Mouse (Mus musculus) forebrain, embryonic 12.5 days (tissue): ENCODE data around the gene Ano8. TPM values are rescaled to one million over a fixed set of nuclear protein-coding genes. Genes with fewer than 3 reads are reported as not detected.
"Not testable (repeated sequence)": the region's sequence is repeated elsewhere in the genome, so short reads cannot be mapped to it uniquely, and the experiment has no call there.

Experiments used
- ATAC-seq: fragments of 200-750 bp; cut with Nextera tagmentation; 2 replicates; pipeline ENCODE4 v1.8.0; 2017; ENCODE audit warnings: moderate TSS enrichment; ENCODE audit not compliant: low FRiP score
- H3K27ac ChIP-seq: fragments of 300-500 bp; sonication (generic); 2 replicates; pipeline ENCODE4 v1.5.1; 2016; ENCODE audit warnings: mild to moderate bottlenecking
- H3K27me3 ChIP-seq: fragments of 300-500 bp; sonication (generic); 2 replicates; pipeline ENCODE4 v1.6.1; 2016; ENCODE audit warnings: mild to moderate bottlenecking
- H3K36me3 ChIP-seq: fragments of 300-500 bp; sonication (generic); replicated peaks from 2 replicates; pipeline ENCODE4 v1.6.1; 2016; ENCODE audit warnings: mild to moderate bottlenecking
- H3K4me1 ChIP-seq: fragments of 300-500 bp; sonication (generic); 2 replicates; pipeline ENCODE4 v1.6.1; 2016
- H3K4me2 ChIP-seq: fragments of 300-500 bp; sonication (generic); 2 replicates; pipeline ENCODE4 v1.6.1; 2016; ENCODE audit warnings: mild to moderate bottlenecking, moderate library complexity
- H3K4me3 ChIP-seq: fragments of 300-500 bp; sonication (generic); replicated peaks from 2 replicates; pipeline ENCODE4 v1.5.1; 2016; ENCODE audit warnings: mild to moderate bottlenecking
- H3K9ac ChIP-seq: fragments of 300-500 bp; sonication (generic); 2 replicates; pipeline ENCODE4 v1.6.1; 2016; ENCODE audit warnings: mild to moderate bottlenecking
- H3K9me3 ChIP-seq: fragments of 300-500 bp; sonication (generic); 2 replicates; pipeline ENCODE4 v1.6.1; 2016
- WGBS: fragments of 180-500 bp; shearing (Covaris S2); methylation state at CpG from one replicate; pipeline ENCODE4 v1.1.7; 2016; 5-methylcytosine and 5-hydroxymethylcytosine counted together
- polyA plus RNA-seq: library from polyadenylated mRNA; unstranded; fragments of >200 nt; fragmentation: Nextera tagmentation; extraction: Ambion mirVana; gene quantifications from 2 replicates; pipeline ENCODE4 v1.2.1, GENCODE M21; 2016

Gene Ano8
- polyA plus RNA-seq, 1 experiment from 2014 or later, result 13.4 TPM

GRCm38 (mm10) chr8:71451777-71452176 is 34.0 kb downstream of the Ano8 start:
- Histone ChIP-seq H3K9me3 (no peaks in the 10 kb centered on the region), H3K4me3 (no peak overlapping the region), H3K36me3 (peaks cover 6% of the 10 kb centered on the region), H3K27me3 (peaks cover 3% of the 10 kb centered on the region; the same call in 1 of the 2 replicates), H3K4me2 (no peak overlapping the region), H3K9ac (no peak overlapping the region), H3K4me1 (no peaks in the 10 kb centered on the region), H3K27ac (no peak overlapping the region)
- WGBS, result 57% methylated on average over 11 of the region's 11 CpGs
- ATAC-seq, result no peak

- H3K4me3 ChIP-seq, result no peak overlapping the region
- H3K9me3 ChIP-seq, result no peaks in the 10 kb centered on the region
- no peaks in the 10 kb centered on the region for H3K4me1 ChIP-seq
- WGBS, result 66% methylated on average over 4 of the region's 4 CpGs
- peaks cover 3% of the 10 kb centered on the region; the same call in 1 of the 2 replicates for H3K27me3 ChIP-seq
- H3K27ac ChIP-seq, result no peak overlapping the region
- no peak overlapping the region for H3K9ac ChIP-seq
- H3K4me2 ChIP-seq, result no peak overlapping the region
- ATAC-seq, result no peak
- peaks cover 1% of the 10 kb centered on the region; the same call in 1 of the 2 replicates for H3K36me3 ChIP-seq
Observed at GRCm38 (mm10) chr8:71451337-71451736, 34.4 kb downstream of the Ano8 start.

- Histone ChIP-seq H3K4me2 (no peak overlapping the region), H3K27me3 (peaks cover 11% of the 10 kb centered on the region), H3K27ac (no peak overlapping the region), H3K4me3 (no peak overlapping the region), H3K4me1 (no peaks in the 10 kb centered on the region), H3K36me3 (no peaks in the 10 kb centered on the region), H3K9me3 (no peaks in the 10 kb centered on the region), H3K9ac (no peak overlapping the region)
- WGBS, result 92% methylated on average over 7 of the region's 7 CpGs
- ATAC-seq, result no peak
Observed at GRCm38 (mm10) chr8:71445096-71445495, 40.7 kb downstream of the Ano8 start.

DNA sequence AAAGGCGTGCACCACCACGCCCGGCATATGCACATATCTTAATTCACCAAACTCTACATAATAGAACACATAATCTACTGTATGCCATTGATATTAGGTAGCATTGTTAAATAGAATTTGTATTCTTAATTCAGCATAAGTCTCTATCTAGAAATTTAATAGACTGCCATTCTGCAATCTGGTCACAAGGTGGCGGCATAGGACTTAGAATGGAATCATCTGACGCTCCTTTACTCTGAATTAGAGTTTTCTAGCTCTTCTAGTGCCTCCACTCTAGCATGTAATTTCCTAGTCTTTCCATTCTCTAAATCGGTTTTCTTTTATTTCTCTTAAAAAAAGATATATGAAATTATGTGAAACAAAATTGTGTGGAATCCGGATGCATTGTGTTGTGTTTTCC is 44.4 kb downstream of the Ano8 start:
- 2% methylated on average over 7 of the region's 7 CpGs for WGBS
- no peak overlapping the region for H3K9ac ChIP-seq
- no peaks in the 10 kb centered on the region for H3K4me1 ChIP-seq
- peaks cover 11% of the 10 kb centered on the region for H3K27me3 ChIP-seq
- no peaks in the 10 kb centered on the region for H3K36me3 ChIP-seq
- no peaks in the 10 kb centered on the region for H3K9me3 ChIP-seq
- H3K4me2 ChIP-seq, result no peak overlapping the region
- H3K4me3 ChIP-seq, result no peak overlapping the region
- H3K27ac ChIP-seq, result no peak overlapping the region
- no peak for ATAC-seq

- Histone ChIP-seq H3K36me3 (no peaks in the 10 kb centered on the region), H3K4me1 (no peaks in the 10 kb centered on the region), H3K9ac (no peak overlapping the region), H3K4me3 (no peak overlapping the region), H3K27ac (no peak overlapping the region), H3K9me3 (0 out of 2 replicates have a peak, but pooled peaks cover 2% of the 10 kb centered on the region), H3K4me2 (no peak overlapping the region), H3K27me3 (peaks cover 3% of the 10 kb centered on the region)
- ATAC-seq, result no peak
- 59% methylated on average over 3 of the region's 3 CpGs for WGBS
Observed at GRCm38 (mm10) chr8:71437041-71437440, 48.7 kb downstream of the Ano8 start.

GRCm38 (mm10) chr8:71432935-71433334 is 52.8 kb downstream of the Ano8 start:
- not testable (repeated sequence) for H3K36me3 ChIP-seq, H3K27ac ChIP-seq, H3K4me3 ChIP-seq, H3K4me2 ChIP-seq, H3K27me3 ChIP-seq, H3K9me3 ChIP-seq, ATAC-seq, H3K9ac ChIP-seq, H3K4me1 ChIP-seq
- 85% methylated on average over 1 of the region's 1 CpGs for WGBS

Other genes starting within 250 kb of the Ano8 start
- 26.4 and 28.3 TPM in 2 replicates for gene Myo9b, start 213.2 kb downstream of the Ano8 start, polyA plus RNA-seq
- 52.4 and 58.4 TPM in 2 replicates for gene Haus8, start 213.0 kb downstream of the Ano8 start, polyA plus RNA-seq
- gene Use1, start 119.1 kb downstream of the Ano8 start, polyA plus RNA-seq, result 76.7 and 77.1 TPM in 2 replicates
- gene Ocel1, start 114.7 kb downstream of the Ano8 start, polyA plus RNA-seq, result 3.2 and 4.4 TPM in 2 replicates
- gene Nr2f6, start 104.0 kb downstream of the Ano8 start, polyA plus RNA-seq, result 31.5 and 35.3 TPM in 2 replicates
- 3.2 and 4.6 TPM in 2 replicates for gene Ushbp1, start 90.2 kb downstream of the Ano8 start, polyA plus RNA-seq
- 89.4 and 110 TPM in 2 replicates for gene Babam1, start 89.1 kb downstream of the Ano8 start, polyA plus RNA-seq
- gene Ankle1, start 80.0 kb downstream of the Ano8 start, polyA plus RNA-seq, result 34.2 and 38.0 TPM in 2 replicates
- gene Abhd8, start 22.3 kb downstream of the Ano8 start, polyA plus RNA-seq, result 99.3 and 99.8 TPM in 2 replicates
- 207 and 219 TPM in 2 replicates for gene Mrpl34, start 21.0 kb downstream of the Ano8 start, polyA plus RNA-seq
- 146 and 155 TPM in 2 replicates for gene Dda1, start 16.8 kb downstream of the Ano8 start, polyA plus RNA-seq
- gene Gtpbp3, start 2.1 kb upstream of the Ano8 start, polyA plus RNA-seq, result 12.6 and 15.1 TPM in 2 replicates
- 27.6 and 30.2 TPM in 2 replicates for gene Plvap, start 25.8 kb upstream of the Ano8 start, polyA plus RNA-seq
- gene Ccdc194, start 39.7 kb upstream of the Ano8 start, polyA plus RNA-seq, result 0.20 and 0.21 TPM in 2 replicates
- gene Bst2, start 51.5 kb upstream of the Ano8 start, polyA plus RNA-seq, result 8.4 and 8.5 TPM in 2 replicates
- gene Mvb12a, start 57.0 kb upstream of the Ano8 start, polyA plus RNA-seq, result 48.1 and 52.1 TPM in 2 replicates
- gene Tmem221, start 72.9 kb upstream of the Ano8 start, polyA plus RNA-seq, result 0.19 TPM in 1 of 2 replicates, not detected in the other
- gene Nxnl1, start 80.6 kb upstream of the Ano8 start, polyA plus RNA-seq, result not detected in 2 replicates
- 44.6 and 45.2 TPM in 2 replicates for gene Slc27a1, start 82.9 kb upstream of the Ano8 start, polyA plus RNA-seq
- 199 and 208 TPM in 2 replicates for gene Pgls, start 106.2 kb upstream of the Ano8 start, polyA plus RNA-seq
- gene Fam129c, start 111.7 kb upstream of the Ano8 start, polyA plus RNA-seq, result 4.3 and 5.6 TPM in 2 replicates
- gene Colgalt1, start 125.0 kb upstream of the Ano8 start, polyA plus RNA-seq, result 42.7 TPM in 2 replicates
- 13.7 and 16.0 TPM in 2 replicates for gene Unc13a, start 185.8 kb upstream of the Ano8 start, polyA plus RNA-seq
- 2.5 and 2.9 TPM in 2 replicates for gene Jak3, start 190.3 kb upstream of the Ano8 start, polyA plus RNA-seq
- gene Insl3, start 203.3 kb upstream of the Ano8 start, polyA plus RNA-seq, result not detected in 2 replicates
- gene B3gnt3, start 215.8 kb upstream of the Ano8 start, polyA plus RNA-seq, result 0.36 and 0.72 TPM in 2 replicates
- gene Fcho1, start 239.8 kb upstream of the Ano8 start, polyA plus RNA-seq, result 38.4 and 38.9 TPM in 2 replicates